Mouse (Mus musculus): ENCODE results near the gene Pbx2. TPM values are rescaled to one million over a fixed set of nuclear protein-coding genes. Genes with fewer than 3 reads are reported as not detected.

The Pbx2 gene
- total and polyA plus RNA-seq, 2 experiments from 2014 or later = 5.9 to 75.2 TPM

DNA sequence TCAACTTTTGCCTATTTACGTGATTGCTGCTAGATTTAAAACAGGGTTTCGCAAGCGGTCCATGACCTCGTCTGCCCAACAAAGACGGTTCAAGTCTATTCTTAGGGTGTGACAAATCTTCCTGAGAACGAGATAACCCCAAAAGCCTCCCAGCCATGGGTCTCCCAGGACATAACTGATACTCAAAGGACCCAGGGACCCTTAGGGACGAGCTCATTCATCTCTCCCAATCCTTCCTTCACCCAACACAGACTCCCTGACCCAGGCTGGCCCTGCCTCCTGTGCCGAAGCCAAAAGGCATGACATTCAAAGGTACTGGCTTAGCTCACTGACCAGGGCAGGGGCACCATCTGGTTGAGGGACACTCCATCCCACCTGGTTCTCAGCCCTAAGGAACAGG lies 34.7 kb upstream of the Pbx2 start:
- Histone ChIP-seq H3K36me3 (ENCODE audit: insufficient read depth) (no peaks in the 10 kb centered on the region), H3K4me1 (ENCODE audit: insufficient read depth) (no peaks in the 10 kb centered on the region), H3K4me3 (ENCODE audit: low read depth, low read length) (no peak overlapping the region), H3K27me3 (ENCODE audit: insufficient read depth, low read length) (no peaks in the 10 kb centered on the region), H3K9me3 (ENCODE audit: low read length) (no peaks in the 10 kb centered on the region), H3K27ac (ENCODE audit: low read depth, low read length) (no peak overlapping the region), H3K9ac (no peak overlapping the region), H3K4me2 (ENCODE audit: low read depth) (no peak overlapping the region)
- ATAC-seq (no peak), DNase-seq (no peak)
- WGBS = 82% methylated on average over 8 of the region's 8 CpGs
- no peak for TF ChIP-seq CTCF (IDR thresholded peaks at IDR 0.05; ENCODE audit: low read depth)

DNA sequence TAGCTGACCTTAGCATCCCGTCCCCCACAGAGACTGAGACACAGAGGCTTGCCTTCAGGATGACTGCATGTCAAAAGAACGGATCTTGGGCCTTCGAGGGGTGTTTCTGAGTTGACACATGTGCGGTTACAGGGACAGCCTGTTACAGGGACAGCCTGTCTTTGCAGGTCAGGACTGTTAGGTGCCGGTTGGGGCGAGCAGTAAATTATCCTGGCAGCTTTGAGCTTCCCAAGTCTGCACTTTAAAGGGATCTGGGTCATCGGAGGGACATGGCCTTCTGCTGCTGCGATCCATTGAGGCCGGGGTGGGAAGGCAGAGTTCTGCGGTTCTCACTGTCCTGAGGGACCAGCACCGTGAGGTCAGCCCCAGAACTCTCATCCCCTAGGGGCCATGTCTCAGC lies 33.7 kb upstream of the Pbx2 start:
- H3K4me1 ChIP-seq (ENCODE audit: insufficient read depth) = no peaks in the 10 kb centered on the region
- ATAC-seq (no peak), DNase-seq (no peak)
- no peak overlapping the region for H3K4me3 ChIP-seq (ENCODE audit: low read depth, low read length)
- TF ChIP-seq CTCF (IDR thresholded peaks at IDR 0.05; ENCODE audit: low read depth) = no peak
- H3K27me3 ChIP-seq (ENCODE audit: insufficient read depth, low read length) = no peaks in the 10 kb centered on the region
- H3K9ac ChIP-seq = no peak overlapping the region
- H3K9me3 ChIP-seq (ENCODE audit: low read length) = no peaks in the 10 kb centered on the region
- no peak overlapping the region for H3K4me2 ChIP-seq (ENCODE audit: low read depth)
- H3K27ac ChIP-seq (ENCODE audit: low read depth, low read length) = no peak overlapping the region
- 83% methylated on average over 11 of the region's 11 CpGs for WGBS
- no peaks in the 10 kb centered on the region for H3K36me3 ChIP-seq (ENCODE audit: insufficient read depth)

DNA sequence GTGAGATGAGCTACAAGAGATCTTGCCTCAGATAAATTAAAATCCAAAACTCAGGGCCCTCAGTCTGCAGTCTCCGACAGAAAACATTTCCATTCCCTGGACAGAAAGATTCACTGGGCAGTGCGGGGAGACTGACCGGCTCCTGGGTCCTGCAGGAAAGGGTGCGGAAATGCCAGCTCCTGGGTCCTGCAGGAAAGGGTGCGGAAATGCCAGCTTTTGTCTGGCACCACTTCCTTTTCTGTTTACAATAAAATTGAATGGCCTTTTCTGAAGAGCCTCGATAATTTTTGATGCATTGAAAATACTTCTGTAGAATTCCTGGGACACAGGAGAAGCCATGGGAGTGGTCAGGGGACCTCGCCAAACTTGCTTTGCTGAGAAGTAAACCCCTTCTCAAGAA lies 31.9 kb upstream of the Pbx2 start:
- 77% methylated on average over 7 of the region's 7 CpGs for WGBS
- Histone ChIP-seq H3K4me2 (ENCODE audit: low read depth) (no peak overlapping the region), H3K36me3 (ENCODE audit: insufficient read depth) (no peaks in the 10 kb centered on the region), H3K27ac (ENCODE audit: low read depth, low read length) (no peak overlapping the region), H3K9me3 (ENCODE audit: low read length) (no peaks in the 10 kb centered on the region), H3K27me3 (ENCODE audit: insufficient read depth, low read length) (no peaks in the 10 kb centered on the region), H3K9ac (no peak overlapping the region), H3K4me3 (ENCODE audit: low read depth, low read length) (no peak overlapping the region), H3K4me1 (ENCODE audit: insufficient read depth) (no peaks in the 10 kb centered on the region)
- no peak for TF ChIP-seq CTCF (IDR thresholded peaks at IDR 0.05; ENCODE audit: low read depth)
- DNase-seq (no peak), ATAC-seq (no peak)

DNA sequence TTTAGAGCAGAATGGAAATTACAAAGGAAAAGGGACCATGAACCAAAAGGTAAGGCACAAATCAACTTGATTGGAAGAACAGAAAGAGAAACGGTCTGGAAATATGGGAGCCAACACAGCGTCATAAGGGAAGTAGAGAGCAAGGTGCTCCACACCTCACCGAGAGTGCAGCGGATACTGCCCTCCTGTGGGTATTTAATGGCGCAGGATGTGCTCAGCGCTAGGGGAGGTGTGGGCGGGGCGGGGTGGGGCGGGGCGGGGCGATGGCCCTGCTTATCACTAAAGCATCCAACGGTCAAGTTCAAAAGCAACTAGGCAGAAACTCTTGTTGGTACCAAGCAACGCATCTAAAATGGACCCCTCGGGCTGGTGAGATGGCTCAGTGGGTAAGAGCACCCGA lies 31.2 kb upstream of the Pbx2 start:
- WGBS = 39% methylated on average over 15 of the region's 15 CpGs
- Histone ChIP-seq H3K27me3 (ENCODE audit: insufficient read depth, low read length) (no peaks in the 10 kb centered on the region), H3K9ac (no peak overlapping the region), H3K9me3 (ENCODE audit: low read length) (no peaks in the 10 kb centered on the region), H3K27ac (ENCODE audit: low read depth, low read length) (no peak overlapping the region), H3K36me3 (ENCODE audit: insufficient read depth) (no peaks in the 10 kb centered on the region), H3K4me1 (ENCODE audit: insufficient read depth) (no peaks in the 10 kb centered on the region), H3K4me2 (ENCODE audit: low read depth) (no peak overlapping the region), H3K4me3 (ENCODE audit: low read depth, low read length) (no peak overlapping the region)
- no peak for DNase-seq
- TF ChIP-seq CTCF (IDR thresholded peaks at IDR 0.05; ENCODE audit: low read depth) = no peak
- no peak for ATAC-seq

DNA sequence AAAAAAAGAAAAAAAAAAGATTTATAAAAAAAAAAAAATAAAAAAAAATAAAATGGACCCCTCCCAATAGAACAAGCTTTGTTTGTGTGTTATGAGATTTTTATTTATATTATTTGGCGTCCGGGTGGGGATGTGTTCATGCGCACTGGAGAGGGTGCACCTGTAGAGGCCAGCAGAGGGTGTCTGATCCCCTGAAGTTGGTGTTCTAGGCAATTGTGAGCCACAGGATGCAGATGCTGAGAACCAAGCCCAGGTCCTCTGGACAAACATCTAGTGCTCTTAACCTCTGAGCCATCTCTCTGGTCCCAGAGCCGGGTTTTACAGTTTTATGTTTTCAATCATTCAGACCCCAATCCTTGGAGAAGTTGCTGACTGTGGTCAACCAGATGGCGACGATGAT lies 30.6 kb upstream of the Pbx2 start:
- ATAC-seq (no peak), DNase-seq (no peak)
- Histone ChIP-seq H3K4me3 (ENCODE audit: low read depth, low read length) (no peak overlapping the region), H3K36me3 (ENCODE audit: insufficient read depth) (no peaks in the 10 kb centered on the region), H3K4me2 (ENCODE audit: low read depth) (no peak overlapping the region), H3K27ac (ENCODE audit: low read depth, low read length) (no peak overlapping the region), H3K4me1 (ENCODE audit: insufficient read depth) (no peaks in the 10 kb centered on the region), H3K9ac (no peak overlapping the region), H3K27me3 (ENCODE audit: insufficient read depth, low read length) (no peaks in the 10 kb centered on the region), H3K9me3 (ENCODE audit: low read length) (no peaks in the 10 kb centered on the region)
- WGBS = 92% methylated on average over 6 of the region's 6 CpGs
- TF ChIP-seq CTCF (IDR thresholded peaks at IDR 0.05; ENCODE audit: low read depth) = no peak

DNA sequence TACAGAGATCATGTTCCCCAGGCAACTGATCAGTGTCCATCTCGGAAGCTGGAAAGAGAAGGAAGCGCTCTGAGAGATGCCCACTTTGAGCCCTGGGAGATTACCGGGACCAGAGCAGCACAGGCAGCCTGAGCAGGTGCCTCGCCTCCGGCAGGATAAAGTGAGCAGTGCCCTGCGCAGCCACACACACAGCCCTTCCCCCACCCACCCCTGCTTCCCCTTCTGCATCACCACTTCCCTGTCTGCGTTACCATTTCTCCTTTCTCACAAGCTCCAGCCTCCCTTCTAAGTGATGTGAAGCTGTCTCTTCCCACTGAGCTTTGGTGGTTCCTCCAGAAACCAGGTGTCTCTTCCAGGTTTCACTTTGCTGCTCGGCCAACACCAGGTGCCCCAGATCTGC lies 29.9 kb upstream of the Pbx2 start:
- Histone ChIP-seq H3K9me3 (ENCODE audit: low read length) (no peaks in the 10 kb centered on the region), H3K36me3 (ENCODE audit: insufficient read depth) (no peaks in the 10 kb centered on the region), H3K4me1 (ENCODE audit: insufficient read depth) (no peaks in the 10 kb centered on the region), H3K4me3 (ENCODE audit: low read depth, low read length) (no peak overlapping the region), H3K9ac (no peak overlapping the region), H3K27me3 (ENCODE audit: insufficient read depth, low read length) (no peaks in the 10 kb centered on the region), H3K4me2 (ENCODE audit: low read depth) (no peak overlapping the region), H3K27ac (ENCODE audit: low read depth, low read length) (no peak overlapping the region)
- ATAC-seq = no peak
- no peak for DNase-seq
- TF ChIP-seq CTCF (IDR thresholded peaks at IDR 0.05; ENCODE audit: low read depth) = no peak
- WGBS = 33% methylated on average over 8 of the region's 8 CpGs

DNA sequence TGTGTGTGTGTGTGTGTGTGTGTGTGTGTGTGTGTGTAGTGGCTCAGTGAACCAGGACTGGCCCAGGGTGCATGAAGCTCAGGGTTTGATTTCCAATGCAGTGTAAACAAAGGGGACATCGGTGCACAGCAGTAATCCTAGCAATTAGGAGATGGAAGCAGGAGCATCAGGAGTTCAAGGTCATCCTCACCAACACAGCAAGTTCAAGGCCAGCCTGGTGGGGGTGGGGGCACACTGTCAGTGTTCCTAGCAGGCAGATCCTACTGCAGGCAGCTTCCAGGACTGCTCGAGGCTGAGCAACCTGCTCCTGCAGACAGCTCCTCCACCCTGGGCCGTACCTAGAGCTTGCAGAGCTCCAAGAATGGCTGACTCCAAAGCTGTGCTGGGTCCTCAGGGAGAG lies 28.5 kb upstream of the Pbx2 start:
- Histone ChIP-seq H3K9ac (no peak overlapping the region), H3K9me3 (ENCODE audit: low read length) (no peaks in the 10 kb centered on the region), H3K36me3 (ENCODE audit: insufficient read depth) (no peaks in the 10 kb centered on the region), H3K4me1 (ENCODE audit: insufficient read depth) (no peaks in the 10 kb centered on the region), H3K27me3 (ENCODE audit: insufficient read depth, low read length) (no peaks in the 10 kb centered on the region), H3K4me3 (ENCODE audit: low read depth, low read length) (no peak overlapping the region), H3K4me2 (ENCODE audit: low read depth) (no peak overlapping the region), H3K27ac (ENCODE audit: low read depth, low read length) (no peak overlapping the region)
- no peak for DNase-seq
- no peak for TF ChIP-seq CTCF (IDR thresholded peaks at IDR 0.05; ENCODE audit: low read depth)
- no peak for ATAC-seq
- 55% methylated on average over 3 of the region's 3 CpGs for WGBS

DNA sequence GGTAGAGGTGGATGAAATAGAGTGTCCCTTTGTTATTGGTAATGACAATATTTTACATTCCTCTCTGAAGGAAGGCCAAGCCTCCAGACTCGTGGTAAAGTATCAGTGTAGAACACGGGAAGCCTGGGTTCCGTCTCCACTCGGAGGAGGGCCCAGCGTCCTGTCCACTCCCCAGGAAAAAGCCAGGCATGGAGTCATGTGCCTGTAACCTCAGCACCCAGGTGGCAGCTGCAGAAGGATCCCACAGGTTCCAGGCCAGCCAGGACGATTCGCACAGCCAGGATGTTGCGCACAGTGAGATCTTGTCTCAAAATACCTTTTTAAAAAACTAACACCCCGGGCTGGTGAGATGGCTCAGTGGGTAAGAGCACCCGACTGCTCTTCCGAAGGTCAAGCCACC lies 27.7 kb upstream of the Pbx2 start:
- Histone ChIP-seq H3K27ac (ENCODE audit: low read depth, low read length) (no peak overlapping the region), H3K9ac (no peak overlapping the region), H3K9me3 (ENCODE audit: low read length) (no peaks in the 10 kb centered on the region), H3K27me3 (ENCODE audit: insufficient read depth, low read length) (no peaks in the 10 kb centered on the region), H3K4me3 (ENCODE audit: low read depth, low read length) (no peak overlapping the region), H3K4me2 (ENCODE audit: low read depth) (no peak overlapping the region), H3K36me3 (ENCODE audit: insufficient read depth) (no peaks in the 10 kb centered on the region), H3K4me1 (ENCODE audit: insufficient read depth) (no peaks in the 10 kb centered on the region)
- 82% methylated on average over 11 of the region's 11 CpGs for WGBS
- no peak for TF ChIP-seq CTCF (IDR thresholded peaks at IDR 0.05; ENCODE audit: low read depth)
- no peak for DNase-seq
- ATAC-seq = no peak
